Mouse (Mus musculus) thymus, postnatal 25 days (tissue): ENCODE data around the gene Gcg.
A peak's percentile ranks its signal among the peaks of the same experiment; 100 is the strongest.

Source experiments
- DNase-seq: peaks from one replicate; pipeline ENCODE4 v3.0.0; 2022

The Gcg gene

DNA sequence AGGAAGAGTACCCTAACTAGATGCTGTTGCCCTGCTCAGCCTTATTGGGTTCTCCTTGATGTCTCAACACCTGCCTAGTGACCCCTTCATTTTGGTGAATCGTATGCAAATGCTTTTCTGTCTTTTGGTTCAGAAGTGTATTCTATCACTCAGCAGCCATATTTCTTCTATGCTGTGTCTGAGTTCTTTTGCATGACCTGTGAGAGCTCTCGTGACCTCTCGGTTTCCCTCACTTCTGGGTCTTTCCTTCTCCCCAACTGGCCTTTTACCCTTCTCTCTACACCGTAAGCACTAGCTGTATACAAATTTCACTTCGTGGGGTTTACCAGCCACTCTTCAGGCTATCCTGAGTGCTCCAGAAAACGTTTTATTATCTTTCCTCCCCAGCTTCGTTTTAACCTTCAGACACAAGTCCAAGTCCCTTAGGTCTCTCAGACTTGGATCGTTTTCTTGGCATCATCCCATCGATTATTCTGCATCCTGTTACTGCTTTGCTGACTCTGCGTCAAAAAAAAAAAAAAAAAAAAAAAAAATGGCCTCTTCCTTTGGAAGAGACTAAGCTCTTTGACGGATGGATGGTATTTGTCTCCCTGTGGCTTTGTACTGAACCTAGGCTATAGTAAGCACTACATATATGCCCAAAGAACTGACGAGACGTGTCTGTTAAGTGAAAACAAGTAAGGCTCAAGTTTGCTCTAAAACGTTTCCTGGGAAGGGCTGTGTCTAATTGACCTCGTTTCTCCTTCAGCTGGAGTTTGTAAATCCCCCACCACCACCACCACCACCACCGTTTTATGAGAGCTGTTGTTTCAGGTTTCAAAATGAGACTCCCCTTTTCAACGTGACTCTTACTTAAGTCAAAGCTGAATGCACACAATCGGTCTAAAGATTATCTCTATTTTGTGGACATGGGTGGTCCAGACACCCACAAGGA, 23.9 kb downstream of the Gcg start:
- DNase-seq = no peak

DNA sequence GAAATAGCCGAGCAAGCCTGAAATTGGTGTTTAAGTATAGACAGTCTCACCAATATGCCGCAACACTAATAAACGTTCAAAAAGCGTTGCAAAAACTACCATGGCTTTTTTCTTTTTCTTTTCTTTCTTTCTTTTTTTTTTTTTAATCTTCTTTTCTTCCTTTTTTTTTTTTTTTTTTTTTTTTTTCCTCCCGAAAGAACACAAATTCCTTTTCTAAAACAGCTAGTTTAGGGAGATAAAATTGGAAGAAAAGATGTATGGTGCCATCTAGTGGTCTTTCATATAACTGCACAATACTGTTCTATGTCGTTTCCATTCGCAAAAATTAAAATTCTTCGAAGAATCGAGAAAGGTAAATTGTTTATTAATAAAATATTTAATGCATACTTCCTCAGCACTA, 25.4 kb downstream of the Gcg start:
- no peak for DNase-seq

GRCm38 (mm10) chr2:62454991-62455390, 28.5 kb downstream of the Gcg start:
- DNase-seq = no peak

GRCm38 (mm10) chr2:62454033-62454432, 29.4 kb downstream of the Gcg start:
- no peak for DNase-seq

DNA sequence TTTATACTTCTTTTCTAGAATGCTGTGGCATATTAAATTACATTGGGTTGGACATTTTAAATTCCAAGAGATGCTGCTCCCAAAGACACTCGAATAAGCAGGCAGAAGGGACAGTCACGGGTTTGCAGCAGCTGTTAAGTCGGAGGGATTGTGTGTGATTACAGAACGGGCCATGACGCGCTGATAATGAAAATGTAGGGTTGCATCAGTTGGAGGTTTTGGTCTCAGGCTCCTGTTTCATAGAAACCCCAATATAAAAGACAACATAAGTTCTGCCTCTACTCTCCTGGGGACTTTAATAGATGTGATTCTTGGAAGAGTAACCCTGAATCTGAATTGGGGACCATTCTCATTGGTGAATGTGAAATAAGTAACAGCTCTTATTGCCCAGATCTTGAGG, 33.1 kb downstream of the Gcg start:
- DNase-seq = no peak

- DNase-seq = no peak
Observed at GRCm38 (mm10) chr2:62449692-62450346, 33.6 kb downstream of the Gcg start.

- DNase-seq = peak; percentile 67
Observed at GRCm38 (mm10) chr2:62440802-62441544, 42.5 kb downstream of the Gcg start.

DNA sequence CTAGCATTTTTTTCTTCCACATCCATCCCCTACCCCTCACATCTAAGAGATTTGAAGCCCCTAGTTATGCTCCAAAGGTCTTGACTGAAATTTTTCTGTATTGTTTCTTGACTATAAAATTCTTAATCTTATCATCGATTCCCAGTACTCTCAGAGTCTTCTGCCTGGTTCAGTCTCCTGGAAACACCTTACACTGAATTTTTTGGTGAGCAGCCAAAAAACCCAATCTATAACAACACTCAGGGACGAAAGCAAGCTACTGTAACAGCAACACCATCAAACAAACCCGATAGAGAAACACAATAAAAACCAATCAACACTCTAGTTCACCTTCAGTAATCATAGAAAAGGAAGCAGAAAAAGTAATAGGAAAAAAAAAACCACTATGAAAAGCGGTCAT, 43.4 kb downstream of the Gcg start:
- no peak for DNase-seq

DNA sequence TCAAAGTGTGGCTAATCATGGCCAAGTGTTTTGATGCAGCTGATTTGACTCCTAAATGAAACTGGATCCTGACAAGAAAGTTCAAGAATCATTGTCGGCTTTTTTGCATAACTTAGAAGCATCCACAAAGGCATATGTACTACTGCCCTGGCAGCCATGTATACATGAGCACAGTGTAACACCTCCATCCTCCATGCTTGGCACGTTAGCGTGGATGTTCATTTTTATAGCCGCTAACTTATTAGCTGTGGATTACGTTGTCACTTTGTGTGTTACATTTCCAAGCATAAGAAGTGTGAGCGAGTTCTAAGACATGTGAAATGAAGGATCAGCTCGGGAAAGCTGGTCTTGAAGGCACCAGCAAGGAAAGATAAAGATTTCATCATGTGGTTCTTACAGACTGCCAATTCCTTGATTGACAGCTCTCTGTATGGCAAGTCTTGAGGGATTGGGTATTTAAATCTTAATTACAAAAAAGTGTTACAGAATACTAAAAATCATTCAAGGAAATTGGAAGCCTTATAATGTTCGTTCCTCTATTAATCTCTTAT, 52.1 kb downstream of the Gcg start:
- no peak for DNase-seq

DNA sequence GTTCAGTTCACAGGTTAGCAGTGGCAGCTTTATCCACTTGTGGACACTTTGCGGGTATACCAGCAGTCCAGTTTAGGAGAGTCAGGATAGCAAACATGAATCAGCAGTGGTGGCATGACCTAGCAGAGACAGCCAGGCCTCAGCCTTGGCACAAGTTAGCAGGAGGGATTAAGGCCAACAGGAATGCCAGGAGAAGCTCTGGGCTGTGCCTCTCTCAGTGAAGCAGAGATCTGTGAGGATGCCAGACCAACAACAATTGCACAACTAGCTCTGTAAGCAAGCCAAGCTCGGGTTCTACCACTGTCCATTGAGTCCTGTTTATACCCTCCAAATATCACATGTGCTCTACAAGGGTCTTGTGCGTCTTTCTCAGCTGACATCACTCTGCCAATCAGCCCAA, 57.5 kb downstream of the Gcg start:
- DNase-seq = no peak
